Mouse (Mus musculus): ENCODE data around the gene Irf4. TPM values are rescaled to one million over a fixed set of nuclear protein-coding genes. Genes with fewer than 3 reads are reported as not detected.

Irf4 gene
- polyA plus RNA-seq, 1 experiment: 9.3 TPM

DNA sequence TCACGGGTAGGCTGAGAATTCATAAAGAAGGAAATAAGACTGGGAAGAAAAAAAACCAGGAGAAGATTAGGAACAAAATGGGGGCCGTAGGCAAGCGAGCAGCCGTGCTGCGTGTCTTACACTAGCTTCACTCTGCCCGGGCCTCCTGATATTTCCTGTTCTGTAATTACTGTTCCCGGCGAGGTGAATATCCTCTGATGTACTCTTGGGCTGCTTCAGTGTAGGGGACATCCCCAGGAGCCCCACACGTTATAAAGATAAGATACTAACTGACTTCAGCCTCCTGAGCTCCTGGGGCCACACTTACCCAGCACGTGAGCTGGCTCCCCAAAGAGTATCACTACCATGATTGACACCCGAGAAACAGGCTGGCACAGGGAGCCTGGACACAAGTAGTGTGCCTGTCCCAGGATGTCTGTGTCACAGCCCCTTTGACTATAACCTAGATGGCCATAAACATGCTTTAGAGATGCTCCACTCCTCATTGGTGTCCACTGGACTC is 28.7 kb downstream of the Irf4 start:
- TF ChIP-seq POLR2A (IDR thresholded peaks at IDR 0.05; ENCODE audit: borderline replicate concordance, low read depth, low read length) (no peak), CTCF (IDR thresholded peaks at IDR 0.05; ENCODE audit: low read depth, low read length) (no peak)
- Histone ChIP-seq H3K27ac (ENCODE audit: insufficient read depth, low read depth, low read length) (no peak overlapping the region), H3K4me3 (ENCODE audit: insufficient read depth, low read length) (no peak overlapping the region), H3K4me1 (ENCODE audit: control insufficient read depth, insufficient read depth, low read length) (peaks cover 2% of the 10 kb centered on the region; the same call in 1 of the 2 replicates)

- peaks cover 30% of the 10 kb centered on the region for H3K4me1 ChIP-seq (ENCODE audit: control insufficient read depth, insufficient read depth, low read length)
- no peak for TF ChIP-seq CTCF (IDR thresholded peaks at IDR 0.05; ENCODE audit: low read depth, low read length)
- TF ChIP-seq POLR2A (IDR thresholded peaks at IDR 0.05; ENCODE audit: borderline replicate concordance, low read depth, low read length): no peak
These were observed 32.9 kb downstream of the Irf4 start for GRCm38 (mm10) chr13:30781905-30782304.

GRCm38 (mm10) chr13:30782419-30782818 is 33.4 kb downstream of the Irf4 start:
- no peak for TF ChIP-seq POLR2A (IDR thresholded peaks at IDR 0.05; ENCODE audit: borderline replicate concordance, low read depth, low read length)
- TF ChIP-seq CTCF (IDR thresholded peaks at IDR 0.05; ENCODE audit: low read depth, low read length): no peak
- H3K4me1 ChIP-seq (ENCODE audit: control insufficient read depth, insufficient read depth, low read length): peaks cover 35% of the 10 kb centered on the region
- H3K27ac ChIP-seq (ENCODE audit: insufficient read depth, low read depth, low read length): no peak overlapping the region
- no peak overlapping the region for H3K4me3 ChIP-seq (ENCODE audit: insufficient read depth, low read length)

More at GRCm38 (mm10) chr13:30781905-30782304, 32.9 kb downstream of the Irf4 start:
- Histone ChIP-seq H3K27ac (ENCODE audit: insufficient read depth, low read depth, low read length) (no peak overlapping the region), H3K4me3 (ENCODE audit: insufficient read depth, low read length) (no peak overlapping the region)

- Histone ChIP-seq H3K4me3 (ENCODE audit: insufficient read depth, low read length) (no peak overlapping the region), H3K4me1 (ENCODE audit: control insufficient read depth, insufficient read depth, low read length) (peaks cover 43% of the 10 kb centered on the region), H3K27ac (ENCODE audit: insufficient read depth, low read depth, low read length) (peak overlapping the region; percentile 32)
- TF ChIP-seq POLR2A (IDR thresholded peaks at IDR 0.05; ENCODE audit: borderline replicate concordance, low read depth, low read length): no peak
These were observed 36.5 kb downstream of the Irf4 start for GRCm38 (mm10) chr13:30785423-30786040.

DNA sequence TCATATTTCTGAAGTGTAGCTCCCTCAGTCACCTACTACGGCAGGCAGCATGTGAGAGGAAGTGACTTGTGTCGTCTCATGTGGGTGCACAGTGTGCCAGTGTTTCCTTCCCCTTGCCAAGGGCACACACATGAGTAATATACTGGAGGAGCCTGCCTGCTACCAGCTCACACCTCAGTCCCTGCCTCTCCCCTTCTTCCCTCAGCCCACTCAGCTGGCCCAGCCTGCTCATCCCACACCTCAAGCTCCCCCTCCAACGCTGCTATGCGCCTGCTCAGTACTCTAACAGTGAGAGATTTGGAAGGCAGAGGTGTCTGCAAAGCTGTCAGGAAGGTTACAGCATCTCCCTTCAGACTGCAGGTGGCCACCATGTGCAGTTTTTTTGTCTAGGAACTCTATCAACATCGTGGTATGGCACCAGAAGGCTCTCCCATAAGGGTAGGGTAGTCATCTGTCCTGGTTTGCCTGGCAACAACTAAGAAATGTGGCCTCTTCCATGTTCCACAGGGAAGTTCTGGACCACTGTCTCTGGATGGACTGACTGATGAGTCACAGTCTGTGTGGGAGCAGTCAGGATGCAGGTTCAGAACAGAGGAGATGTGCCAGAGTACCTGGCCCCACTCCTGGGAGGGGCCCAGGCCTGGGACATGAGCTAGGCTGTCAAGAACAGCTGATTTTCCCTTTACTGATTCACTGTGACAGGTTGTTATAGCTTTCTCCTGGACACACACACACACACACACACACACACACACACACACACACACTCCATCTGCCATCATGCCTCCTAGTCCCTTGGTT is 37.4 kb downstream of the Irf4 start:
- TF ChIP-seq POLR2A (IDR thresholded peaks at IDR 0.05; ENCODE audit: borderline replicate concordance, low read depth, low read length) (no peak), CTCF (IDR thresholded peaks at IDR 0.05; ENCODE audit: low read depth, low read length) (no peak)
- Histone ChIP-seq H3K27ac (ENCODE audit: insufficient read depth, low read depth, low read length) (peak overlapping the region; percentile 43), H3K4me3 (ENCODE audit: insufficient read depth, low read length) (no peak overlapping the region), H3K4me1 (ENCODE audit: control insufficient read depth, insufficient read depth, low read length) (peaks cover 43% of the 10 kb centered on the region)

DNA sequence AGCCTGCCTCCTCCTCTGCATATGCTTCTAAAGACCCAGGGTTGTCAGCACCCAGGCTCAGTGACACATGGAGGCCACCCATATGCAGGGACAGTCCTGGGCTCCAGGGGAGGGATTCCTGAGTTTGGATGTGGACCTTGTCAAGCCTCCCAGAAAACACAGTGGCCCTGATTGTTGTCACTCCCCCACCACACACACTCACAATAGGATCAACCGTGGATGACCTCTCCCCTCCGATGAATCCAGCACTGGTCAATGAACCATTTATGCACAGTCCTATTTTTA is 38.0 kb downstream of the Irf4 start:
- peaks cover 45% of the 10 kb centered on the region for H3K4me1 ChIP-seq (ENCODE audit: control insufficient read depth, insufficient read depth, low read length)
- TF ChIP-seq POLR2A (IDR thresholded peaks at IDR 0.05; ENCODE audit: borderline replicate concordance, low read depth, low read length): no peak
- no peak for TF ChIP-seq CTCF (IDR thresholded peaks at IDR 0.05; ENCODE audit: low read depth, low read length)
- H3K4me3 ChIP-seq (ENCODE audit: insufficient read depth, low read length): no peak overlapping the region
- H3K27ac ChIP-seq (ENCODE audit: insufficient read depth, low read depth, low read length): no peak overlapping the region

GRCm38 (mm10) chr13:30787556-30787955 is 38.5 kb downstream of the Irf4 start:
- no peak overlapping the region for H3K27ac ChIP-seq (ENCODE audit: insufficient read depth, low read depth, low read length)
- H3K4me1 ChIP-seq (ENCODE audit: control insufficient read depth, insufficient read depth, low read length): peaks cover 48% of the 10 kb centered on the region
- H3K4me3 ChIP-seq (ENCODE audit: insufficient read depth, low read length): no peak overlapping the region
- TF ChIP-seq CTCF (IDR thresholded peaks at IDR 0.05; ENCODE audit: low read depth, low read length) (no peak), POLR2A (IDR thresholded peaks at IDR 0.05; ENCODE audit: borderline replicate concordance, low read depth, low read length) (no peak)

DNA sequence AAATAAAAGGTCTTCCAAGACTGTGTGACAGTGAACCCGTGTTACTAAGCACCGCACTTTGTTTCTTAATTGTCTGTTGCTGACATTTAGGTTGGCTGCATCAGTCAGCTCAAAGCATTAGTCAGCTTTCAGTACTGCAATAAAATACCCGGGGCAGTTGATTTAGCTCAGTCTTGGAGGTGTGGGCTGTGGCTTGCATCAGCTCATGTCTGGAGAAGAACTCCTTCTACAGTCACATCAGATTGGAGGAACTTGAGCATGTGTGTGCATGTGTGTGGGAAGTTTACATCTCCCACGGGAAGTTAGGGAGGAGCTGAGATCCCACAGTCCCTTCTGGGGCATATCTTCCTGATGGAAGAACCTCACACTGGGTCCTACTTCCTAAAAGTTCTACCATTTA is 38.9 kb downstream of the Irf4 start:
- peaks cover 52% of the 10 kb centered on the region for H3K4me1 ChIP-seq (ENCODE audit: control insufficient read depth, insufficient read depth, low read length)
- H3K27ac ChIP-seq (ENCODE audit: insufficient read depth, low read depth, low read length): peak overlapping the region; percentile 21
- TF ChIP-seq POLR2A (IDR thresholded peaks at IDR 0.05; ENCODE audit: borderline replicate concordance, low read depth, low read length) (no peak), CTCF (IDR thresholded peaks at IDR 0.05; ENCODE audit: low read depth, low read length) (no peak)
- no peak overlapping the region for H3K4me3 ChIP-seq (ENCODE audit: insufficient read depth, low read length)

DNA sequence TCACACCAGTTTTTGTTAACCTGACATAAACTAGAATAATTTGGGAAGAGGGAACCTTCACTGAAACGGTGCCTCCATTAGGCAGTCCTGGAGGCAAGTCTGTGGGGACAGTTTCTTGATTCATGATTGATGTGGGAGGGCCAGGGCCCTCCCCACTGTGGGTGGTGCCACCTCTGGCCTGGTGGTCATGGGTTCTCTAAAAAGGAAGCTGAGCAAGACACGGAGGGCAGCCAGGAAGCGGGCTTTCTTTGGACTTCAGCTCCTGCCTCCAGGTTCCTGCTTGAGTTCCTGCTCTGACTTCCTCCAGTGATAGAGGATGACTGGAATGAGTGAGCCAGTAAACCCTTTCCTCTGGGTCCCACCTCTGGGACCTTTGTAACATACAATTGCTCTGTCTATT is 39.4 kb downstream of the Irf4 start:
- Histone ChIP-seq H3K27ac (ENCODE audit: insufficient read depth, low read depth, low read length) (peak overlapping the region; percentile 21), H3K4me3 (ENCODE audit: insufficient read depth, low read length) (no peak overlapping the region), H3K4me1 (ENCODE audit: control insufficient read depth, insufficient read depth, low read length) (peaks cover 56% of the 10 kb centered on the region)
- no peak for TF ChIP-seq CTCF (IDR thresholded peaks at IDR 0.05; ENCODE audit: low read depth, low read length)
- TF ChIP-seq POLR2A (IDR thresholded peaks at IDR 0.05; ENCODE audit: borderline replicate concordance, low read depth, low read length): no peak

- H3K4me1 ChIP-seq (ENCODE audit: control insufficient read depth, insufficient read depth, low read length): peaks cover 52% of the 10 kb centered on the region
- H3K4me3 ChIP-seq (ENCODE audit: insufficient read depth, low read length): no peak overlapping the region
- TF ChIP-seq CTCF (IDR thresholded peaks at IDR 0.05; ENCODE audit: low read depth, low read length) (no peak), POLR2A (IDR thresholded peaks at IDR 0.05; ENCODE audit: borderline replicate concordance, low read depth, low read length) (no peak)
- H3K27ac ChIP-seq (ENCODE audit: insufficient read depth, low read depth, low read length): no peak overlapping the region
These were observed 41.0 kb downstream of the Irf4 start for GRCm38 (mm10) chr13:30790016-30790415.
